Mouse (Mus musculus) stomach, embryonic 14.5 days (tissue): Measurements from ENCODE around the gene 4933415A04Rik. TPM values are rescaled to one million over a fixed set of nuclear protein-coding genes. Genes with fewer than 3 reads are reported as not detected.

ENCODE experiments used
- ATAC-seq: fragments of 200-750 bp; cut with Nextera tagmentation; 2 replicates; pipeline ENCODE4 v1.8.0; 2017; ENCODE audit warnings: low read depth, moderate TSS enrichment; ENCODE audit not compliant: insufficient number of reproducible peaks, insufficient read depth, low FRiP score
- H3K27ac ChIP-seq: fragments of 300-500 bp; sonication (generic); 2 replicates; pipeline ENCODE4 v1.5.1; 2014; ENCODE audit warnings: mild to moderate bottlenecking, low read length, moderate library complexity, mixed read lengths
- H3K27me3 ChIP-seq: fragments of 300-500 bp; sonication (generic); 2 replicates; pipeline ENCODE4 v1.6.1; 2014; ENCODE audit warnings: low read length, control low read depth, mixed read lengths; ENCODE audit not compliant: control insufficient read depth, insufficient read depth
- H3K36me3 ChIP-seq: fragments of 300-500 bp; sonication (generic); 2 replicates; pipeline ENCODE4 v1.6.1; 2014; ENCODE audit warnings: mild to moderate bottlenecking, control low read depth, low read length, moderate library complexity, mixed read lengths; ENCODE audit not compliant: control insufficient read depth, insufficient read depth
- H3K4me1 ChIP-seq: fragments of 300-500 bp; sonication (generic); 2 replicates; pipeline ENCODE4 v1.6.1; 2014; ENCODE audit warnings: low read length, control low read depth, mixed read lengths; ENCODE audit not compliant: control insufficient read depth, insufficient read depth
- H3K4me2 ChIP-seq: fragments of 300-500 bp; sonication (generic); replicated peaks from 2 replicates; pipeline ENCODE4 v1.6.1; 2014; ENCODE audit warnings: low read depth, low read length, control low read depth
- H3K4me3 ChIP-seq: fragments of 300-500 bp; sonication (generic); 2 replicates; pipeline ENCODE4 v1.5.1; 2014; ENCODE audit warnings: low read depth, low read length, control low read depth
- H3K9ac ChIP-seq: fragments of 300-500 bp; sonication (generic); replicated peaks from 2 replicates; pipeline ENCODE4 v1.6.1; 2014; ENCODE audit warnings: low read depth, mild to moderate bottlenecking, control low read depth, low read length, moderate library complexity, mixed read lengths
- H3K9me3 ChIP-seq: fragments of 300-500 bp; sonication (generic); 2 replicates; pipeline ENCODE4 v1.6.1; 2016; ENCODE audit warnings: low read depth, low read length, control low read depth; ENCODE audit not compliant: control insufficient read depth
- WGBS: fragments of 180-500 bp; shearing (Covaris S2); extraction: QIAGEN DNeasy Blood & Tissue Kit; methylation state at CpG from one replicate; pipeline ENCODE4 v1.1.7; 2014; 5-methylcytosine and 5-hydroxymethylcytosine counted together
- polyA plus RNA-seq: library from polyadenylated mRNA; unstranded; fragments of >200 nt; fragmentation: Nextera tagmentation; extraction: Ambion mirVana; gene quantifications from 2 replicates; pipeline ENCODE4 v1.2.1, GENCODE M21; 2014

The 4933415A04Rik gene
- polyA plus RNA-seq, 1 experiment from 2014 or later = 6.2 TPM

- Histone ChIP-seq H3K4me2 (no peak overlapping the region), H3K9me3 (no peaks in the 10 kb centered on the region), H3K27me3 (no peaks in the 10 kb centered on the region), H3K27ac (peak overlapping the region; percentile 68; the same call in 1 of the 2 replicates), H3K4me1 (peaks cover 24% of the 10 kb centered on the region), H3K36me3 (no peaks in the 10 kb centered on the region), H3K4me3 (no peak overlapping the region), H3K9ac (no peak overlapping the region)
- WGBS = 34% methylated on average over 12 of the region's 12 CpGs
- peak; percentile 80 for ATAC-seq
Observed at GRCm38 (mm10) chr11:43548657-43549435, 38.0 kb upstream of the 4933415A04Rik start.

GRCm38 (mm10) chr11:43549701-43550100 lies 37.1 kb upstream of the 4933415A04Rik start:
- Histone ChIP-seq H3K9ac (no peak overlapping the region), H3K27ac (peak overlapping the region; percentile 57; the same call in 1 of the 2 replicates), H3K4me3 (no peak overlapping the region), H3K27me3 (no peaks in the 10 kb centered on the region), H3K4me1 (peaks cover 24% of the 10 kb centered on the region), H3K4me2 (no peak overlapping the region), H3K9me3 (no peaks in the 10 kb centered on the region), H3K36me3 (no peaks in the 10 kb centered on the region)
- ATAC-seq = no peak
- WGBS = 46% methylated on average over 11 of the region's 11 CpGs

- WGBS = 81% methylated on average over 3 of the region's 3 CpGs
- H3K36me3 ChIP-seq = peaks cover under 1% of the 10 kb centered on the region; the same call in 1 of the 2 replicates
- no peak overlapping the region for H3K27ac ChIP-seq
- no peak overlapping the region for H3K9ac ChIP-seq
- ATAC-seq = no peak
- no peaks in the 10 kb centered on the region for H3K27me3 ChIP-seq
- peaks cover 18% of the 10 kb centered on the region for H3K4me1 ChIP-seq
- no peak overlapping the region for H3K4me2 ChIP-seq
- H3K4me3 ChIP-seq = no peak overlapping the region
- H3K9me3 ChIP-seq = no peaks in the 10 kb centered on the region
Observed at GRCm38 (mm10) chr11:43551756-43552155, 35.1 kb upstream of the 4933415A04Rik start.

- ATAC-seq = no peak
- peaks cover 18% of the 10 kb centered on the region for H3K4me1 ChIP-seq
- no peaks in the 10 kb centered on the region for H3K27me3 ChIP-seq
- H3K4me2 ChIP-seq = no peak overlapping the region
- H3K9ac ChIP-seq = no peak overlapping the region
- no peak overlapping the region for H3K4me3 ChIP-seq
- H3K9me3 ChIP-seq = no peaks in the 10 kb centered on the region
- H3K27ac ChIP-seq = no peak overlapping the region
- H3K36me3 ChIP-seq = peaks cover 8% of the 10 kb centered on the region
- WGBS = 85% methylated on average over 6 of the region's 6 CpGs
Observed at GRCm38 (mm10) chr11:43552675-43553074, 34.2 kb upstream of the 4933415A04Rik start.

GRCm38 (mm10) chr11:43556538-43556937 lies 30.3 kb upstream of the 4933415A04Rik start:
- WGBS = 90% methylated on average over 11 of the region's 11 CpGs
- Histone ChIP-seq H3K27ac (no peak overlapping the region), H3K4me3 (no peak overlapping the region), H3K9ac (no peak overlapping the region), H3K27me3 (no peaks in the 10 kb centered on the region), H3K36me3 (peaks cover 21% of the 10 kb centered on the region), H3K4me2 (no peak overlapping the region), H3K4me1 (no peaks in the 10 kb centered on the region), H3K9me3 (no peaks in the 10 kb centered on the region)
- no peak for ATAC-seq

- ATAC-seq = no peak
Observed at GRCm38 (mm10) chr11:43559515-43560292, 27.1 kb upstream of the 4933415A04Rik start.

GRCm38 (mm10) chr11:43563654-43564244 lies 23.1 kb upstream of the 4933415A04Rik start:
- H3K4me1 ChIP-seq = peaks cover 19% of the 10 kb centered on the region
- H3K36me3 ChIP-seq = peaks cover 2% of the 10 kb centered on the region; the same call in 1 of the 2 replicates
- H3K27ac ChIP-seq = peak overlapping the region; percentile 55; the same call in 1 of the 2 replicates
- peak; percentile 72; the same call in 1 of the 2 replicates for ATAC-seq
- H3K9ac ChIP-seq = no peak overlapping the region
- H3K9me3 ChIP-seq = no peaks in the 10 kb centered on the region
- no peak overlapping the region for H3K4me2 ChIP-seq
- no peaks in the 10 kb centered on the region for H3K27me3 ChIP-seq
- WGBS = 59% methylated on average over 10 of the region's 10 CpGs
- no peak overlapping the region for H3K4me3 ChIP-seq

More at GRCm38 (mm10) chr11:43559515-43560292, 27.1 kb upstream of the 4933415A04Rik start:
- Histone ChIP-seq H3K4me2 (no peak overlapping the region), H3K9me3 (no peaks in the 10 kb centered on the region), H3K36me3 (peaks cover 21% of the 10 kb centered on the region), H3K4me3 (no peak overlapping the region), H3K27me3 (no peaks in the 10 kb centered on the region), H3K9ac (no peak overlapping the region), H3K4me1 (0 out of 2 replicates have a peak, but pooled peaks cover 5% of the 10 kb centered on the region), H3K27ac (no peak overlapping the region)
- WGBS = 39% methylated on average over 6 of the region's 6 CpGs

- Histone ChIP-seq H3K4me3 (no peak overlapping the region), H3K4me2 (no peak overlapping the region), H3K36me3 (no peaks in the 10 kb centered on the region), H3K27me3 (no peaks in the 10 kb centered on the region), H3K4me1 (peaks cover 19% of the 10 kb centered on the region), H3K27ac (no peak overlapping the region), H3K9me3 (no peaks in the 10 kb centered on the region), H3K9ac (no peak overlapping the region)
- no peak for ATAC-seq
- WGBS = 46% methylated on average over 2 of the region's 2 CpGs
Observed at GRCm38 (mm10) chr11:43565414-43565813, 21.4 kb upstream of the 4933415A04Rik start.
